Mouse (Mus musculus) stomach, postnatal 0 days (tissue): ENCODE data around the gene Fdps.

Experiments used
- CTCF ChIP-seq: IDR thresholded peaks from 2 replicates; pipeline ENCODE4 v1.5.1; 2016; ENCODE audit warnings: antibody characterized with exemption, low read depth, mild to moderate bottlenecking, moderate library complexity
- EP300 ChIP-seq: optimal IDR thresholded peaks from 2 replicates; pipeline ENCODE3; 2016; ENCODE audit warnings: antibody characterized with exemption

GRCm38 (mm10) chr3:89144821-89145220 is 43.1 kb upstream of the Fdps start:
- TF ChIP-seq CTCF (no peak), EP300 (no peak)
